Mouse (Mus musculus): ENCODE data around the gene Gm28845.

- TF ChIP-seq CTCF (conservative IDR thresholded peaks at IDR 0.05; ENCODE audit: insufficient read depth, insufficient read length, low read depth, low read length), result no peak
- TF ChIP-seq POLR2A (IDR thresholded peaks at IDR 0.05; ENCODE audit: low read depth, low read length), result no peak
Observed at GRCm38 (mm10) chr1:65088567-65089356, 30.6 kb downstream of the Gm28845 start.

All from kidney, adult 2 months (tissue).